10 mouse cellular contexts compared by ENCODE assay signal in genomic region chr2:147367911-147368591, GRCm38 (mm10). TPM values are rescaled to one million over a fixed set of nuclear protein-coding genes. Genes with fewer than 3 reads are reported as not detected.
DNase-seq lines count a peak whose midpoint lies in the region; ATAC-seq and TF ChIP-seq lines count a peak whose summit lies in the region.
"Had no signal": no experiment of that assay in that cellular context is flagged by ENCODE, and none has a peak within 500 bp of the region (broad histone marks: within the 10 kb centered on the region; RNA-seq: fewer than 3 reads in every experiment).

No protein-coding gene starts in this region.

- peaks cover 91% of the 10 kb centered on the region for H3K27me3 ChIP-seq in heart, embryonic 12.5 days (replicated peaks)
- peaks cover 92% of the 10 kb centered on the region for H3K27me3 ChIP-seq in midbrain, embryonic 11.5 days (ENCODE audit: control insufficient read depth, insufficient read depth, low read length)
- peaks cover 90% of the 10 kb centered on the region for H3K27me3 ChIP-seq in midbrain, embryonic 15.5 days (replicated peaks)
- peaks cover 89% of the 10 kb centered on the region for H3K27me3 ChIP-seq in forebrain, postnatal 0 days (ENCODE audit: insufficient read depth, low read length)

- no peak for ATAC-seq in heart, embryonic 12.5 days (ENCODE audit: insufficient number of reproducible peaks, low FRiP score)
- ATAC-seq in midbrain, embryonic 11.5 days (ENCODE audit: low FRiP score), result peak; percentile 27; the same call in 1 of the 2 replicates
- no peak for ATAC-seq in midbrain, embryonic 15.5 days (replicated peaks)
- ATAC-seq in forebrain, postnatal 0 days, result 0 out of 2 replicates have a peak, but pooled peaks have one; percentile 34

- H3K9me3 ChIP-seq in heart, embryonic 12.5 days (replicated peaks), result no peaks in the 10 kb centered on the region
- H3K9me3 ChIP-seq in midbrain, embryonic 11.5 days (ENCODE audit: control insufficient read depth, low read length), result no peaks in the 10 kb centered on the region
- H3K9me3 ChIP-seq in midbrain, embryonic 15.5 days, result no peaks in the 10 kb centered on the region
- H3K9me3 ChIP-seq in forebrain, postnatal 0 days (ENCODE audit: low read length), result no peaks in the 10 kb centered on the region

- H3K9ac ChIP-seq in heart, embryonic 12.5 days, result no peak overlapping the region
- no peak overlapping the region for H3K9ac ChIP-seq in midbrain, embryonic 11.5 days (ENCODE audit: low read length)
- no peak overlapping the region for H3K9ac ChIP-seq in midbrain, embryonic 15.5 days
- H3K9ac ChIP-seq in forebrain, postnatal 0 days, result no peak overlapping the region

- WGBS in heart, embryonic 12.5 days, result 2% methylated on average over 32 of the region's 32 CpGs
- WGBS in midbrain, embryonic 11.5 days, result 1% methylated on average over 32 of the region's 32 CpGs
- 1% methylated on average over 32 of the region's 32 CpGs for WGBS in midbrain, embryonic 15.5 days
- 2% methylated on average over 32 of the region's 32 CpGs for WGBS in forebrain, postnatal 0 days

- intact Hi-C loops in heart, postnatal 14 days (cut with DNase I), result loop anchor here (5.0 to 10.0 kb wide), 2 partner anchors 369 to 677 kb away; partner anchors contain the start of gene Foxa2

- peak overlapping the region; percentile 36 for H3K4me3 ChIP-seq in heart, embryonic 12.5 days
- H3K4me3 ChIP-seq in midbrain, embryonic 11.5 days (ENCODE audit: low read depth, low read length), result no peak overlapping the region
- no peak overlapping the region for H3K4me3 ChIP-seq in midbrain, embryonic 15.5 days
- no peak overlapping the region for H3K4me3 ChIP-seq in forebrain, postnatal 0 days (ENCODE audit: low read depth, low read length)

- peaks cover 23% of the 10 kb centered on the region for H3K4me1 ChIP-seq in heart, embryonic 12.5 days (replicated peaks)
- H3K4me1 ChIP-seq in midbrain, embryonic 11.5 days (ENCODE audit: control insufficient read depth, insufficient read depth, low read length), result peaks cover 7% of the 10 kb centered on the region
- peaks cover 12% of the 10 kb centered on the region for H3K4me1 ChIP-seq in midbrain, embryonic 15.5 days
- no peaks in the 10 kb centered on the region for H3K4me1 ChIP-seq in forebrain, postnatal 0 days (ENCODE audit: insufficient read depth)

- H3K36me3 ChIP-seq in heart, embryonic 12.5 days, result no peaks in the 10 kb centered on the region
- no peaks in the 10 kb centered on the region for H3K36me3 ChIP-seq in midbrain, embryonic 11.5 days (ENCODE audit: control insufficient read depth, insufficient read depth, low read length)
- no peaks in the 10 kb centered on the region for H3K36me3 ChIP-seq in midbrain, embryonic 15.5 days (replicated peaks)
- no peaks in the 10 kb centered on the region for H3K36me3 ChIP-seq in forebrain, postnatal 0 days (ENCODE audit: insufficient read depth)

- DNase-seq in heart, postnatal 14 days, result no peak
- peak; percentile 95 for DNase-seq in midbrain, embryonic 11.5 days (ENCODE audit: low spot score, missing footprints)
- DNase-seq in forebrain, postnatal 0 days, result peak; percentile 27
- peak; percentile 36 for DNase-seq in retina, embryonic 14.5 days (ENCODE audit: low spot score)
- DNase-seq in layer of hippocampus, postnatal 25 days (ENCODE audit: extremely low spot score in 1 of 2, low spot score in 1 of 2), result no peak
- DNase-seq in adrenal gland, adult 8-10 months, result no peak
- DNase-seq: layer of hippocampus, adult 9-11 months; lung, adult 2 months had no signal

- no peak overlapping the region for H3K27ac ChIP-seq in heart, embryonic 12.5 days (ENCODE audit: poor library complexity, severe bottlenecking)
- no peak overlapping the region for H3K27ac ChIP-seq in midbrain, embryonic 11.5 days (ENCODE audit: low read depth, low read length)
- H3K27ac ChIP-seq in midbrain, embryonic 15.5 days, result no peak overlapping the region
- H3K27ac ChIP-seq in forebrain, postnatal 0 days (ENCODE audit: low read depth, low read length), result no peak overlapping the region

- TF ChIP-seq CTCF in forebrain, postnatal 0 days (IDR thresholded peaks at IDR 0.05; ENCODE audit: low read depth), result no peak

- peak overlapping the region; percentile 53 for H3K4me2 ChIP-seq in heart, embryonic 12.5 days
- no peak overlapping the region for H3K4me2 ChIP-seq in midbrain, embryonic 11.5 days
- H3K4me2 ChIP-seq in midbrain, embryonic 15.5 days, result no peak overlapping the region
- H3K4me2 ChIP-seq in forebrain, postnatal 0 days (ENCODE audit: low read depth), result no peak overlapping the region

RNA-seq across cellular contexts. Expression of gene Pax1, which starts 6.3 kb away (rescaled TPM):
- 0.06 TPM in 1 of 2 replicates, not detected in the other for polyA plus RNA-seq in heart, embryonic 12.5 days (2016; fragmentation: Nextera tagmentation; extraction: Ambion mirVana)
- total RNA-seq in heart, postnatal 14 days (2021), result 1 to 10 TPM in 1 of 2 experiments, not detected in 1; 1.1 TPM
- 0.10 and 0.33 TPM in 2 replicates for polyA plus RNA-seq in midbrain, embryonic 11.5 days (2014; fragmentation: Nextera tagmentation; extraction: Ambion mirVana)
- not detected in 2 replicates for polyA plus RNA-seq in midbrain, embryonic 15.5 days (2015; fragmentation: Nextera tagmentation; extraction: Ambion mirVana)
- 0.19 TPM in 1 of 2 replicates, not detected in the other for total RNA-seq in forebrain, postnatal 0 days (2014; rRNA removed)
- polyA plus RNA-seq in forebrain, postnatal 0 days (2015; fragmentation: Nextera tagmentation; extraction: Ambion mirVana), result not detected in 2 replicates
- total RNA-seq in layer of hippocampus, postnatal 25 days (2021), result not detected
- not detected for total RNA-seq in adrenal gland, adult 8-10 months (2022)

Comparison
In these comparisons a context has a peak if more than half of its experiments do, and no peak if none do; other contexts are left out.
1. ATAC-seq: peak in midbrain, embryonic 11.5 days (single experiment) and forebrain, postnatal 0 days (single experiment); none in heart, embryonic 12.5 days (single experiment) and midbrain, embryonic 15.5 days (single experiment).
2. DNase-seq: peak in midbrain, embryonic 11.5 days (single experiment), forebrain, postnatal 0 days (single experiment) and retina, embryonic 14.5 days (single experiment); none in heart, postnatal 14 days (0 of 2), layer of hippocampus, postnatal 25 days (0 of 2) and adrenal gland, adult 8-10 months (single experiment).